Mouse (Mus musculus): ENCODE measurements at regions not wholly inside any gene's neighbourhood (a gene's known extent, or its start where the extent isn't known, plus 50 kb on each side); places are given as distances from the start of the nearest gene placed in this dataset.

DNA sequence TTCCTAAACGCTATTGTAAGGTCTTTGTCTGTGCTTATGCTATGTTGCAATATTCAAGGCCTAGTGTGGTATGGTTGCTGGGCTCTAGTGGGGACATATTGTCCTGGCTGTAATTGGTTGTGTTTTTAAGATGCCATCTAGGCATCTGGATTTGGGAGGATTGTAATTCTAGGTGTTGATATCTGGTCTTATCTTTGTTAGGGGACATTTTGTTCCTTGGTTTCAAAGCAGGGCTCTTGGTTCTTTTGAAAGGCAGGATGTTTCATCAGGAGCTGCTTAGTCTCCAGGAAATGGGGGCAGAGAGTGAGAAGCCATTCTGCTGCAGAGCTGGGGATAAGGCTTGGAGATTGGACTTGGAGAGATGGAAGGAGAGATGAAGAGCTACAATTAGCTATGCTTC is 194.7 kb upstream of the Usp24 start:
- no peak for DNase-seq

DNA sequence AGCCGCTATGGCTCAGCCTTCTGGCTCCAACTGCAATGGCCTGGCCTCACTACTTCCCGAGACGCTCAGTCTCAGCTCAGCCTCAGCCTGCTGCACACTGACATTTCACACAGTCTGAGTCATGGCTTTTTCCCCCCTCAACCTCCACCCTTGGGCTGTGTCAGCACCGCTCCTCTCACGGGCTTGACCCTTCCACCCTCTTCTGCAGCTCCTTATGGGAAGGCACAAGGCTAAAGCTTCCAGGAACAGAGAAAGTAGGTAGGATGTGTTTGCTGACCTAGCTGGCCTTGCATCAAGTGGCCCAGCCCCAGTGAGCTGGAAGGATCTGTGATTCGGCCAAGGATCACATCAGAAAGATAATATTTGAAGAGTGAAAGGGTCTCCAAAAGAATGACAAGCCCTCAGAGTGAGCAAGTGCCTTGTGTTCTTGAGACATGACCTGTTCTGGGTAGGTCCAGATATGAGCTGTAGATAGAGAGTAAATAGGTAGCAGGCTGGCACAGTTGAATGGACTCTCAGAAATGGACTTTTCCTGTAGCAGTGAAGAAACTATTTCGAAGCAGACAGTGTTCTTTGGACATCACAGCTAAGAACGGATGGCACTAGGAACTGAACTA is 192.9 kb upstream of the Usp24 start:
- peak; percentile 28 for DNase-seq

DNA sequence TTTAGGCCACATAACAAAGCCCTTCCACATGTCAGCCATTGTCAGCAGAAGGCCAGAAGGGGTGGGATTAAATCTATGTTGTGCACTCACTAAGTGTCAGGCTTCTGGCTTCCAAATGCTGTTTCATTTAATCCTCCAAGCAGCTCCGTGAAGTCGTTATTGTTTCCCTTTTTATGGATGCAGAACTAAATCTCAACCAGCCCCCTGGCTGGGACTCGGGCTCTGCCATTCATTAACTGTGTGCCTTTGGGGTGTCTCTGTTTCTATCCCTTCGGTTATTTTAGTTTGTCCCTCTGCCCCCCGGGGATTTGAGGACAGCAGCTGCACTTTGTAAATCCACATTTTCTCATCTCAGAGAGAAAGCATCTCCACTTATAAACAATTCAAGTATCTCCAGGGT is 188.8 kb upstream of the Usp24 start:
- DNase-seq, result no peak

DNA sequence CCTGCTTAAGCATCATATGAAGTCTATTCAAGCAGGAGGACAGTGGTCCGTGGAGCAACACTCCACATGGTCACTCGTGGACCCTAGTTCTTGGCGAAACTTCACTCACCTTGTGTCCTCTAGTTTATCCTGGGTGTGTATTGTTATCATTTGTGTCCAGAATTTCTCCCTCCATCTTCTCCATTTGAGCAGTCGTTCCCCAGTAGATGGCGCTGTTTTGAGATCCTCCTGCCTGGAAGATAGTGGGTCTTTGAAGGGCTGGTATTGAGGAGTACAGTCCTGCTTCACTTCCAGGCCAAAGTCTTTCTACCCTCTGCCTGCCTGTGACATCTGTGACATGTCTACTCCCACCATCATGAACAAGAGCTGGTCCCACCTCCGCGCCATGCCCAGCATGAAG is 188.4 kb upstream of the Usp24 start:
- peak; percentile 50 for DNase-seq

DNA sequence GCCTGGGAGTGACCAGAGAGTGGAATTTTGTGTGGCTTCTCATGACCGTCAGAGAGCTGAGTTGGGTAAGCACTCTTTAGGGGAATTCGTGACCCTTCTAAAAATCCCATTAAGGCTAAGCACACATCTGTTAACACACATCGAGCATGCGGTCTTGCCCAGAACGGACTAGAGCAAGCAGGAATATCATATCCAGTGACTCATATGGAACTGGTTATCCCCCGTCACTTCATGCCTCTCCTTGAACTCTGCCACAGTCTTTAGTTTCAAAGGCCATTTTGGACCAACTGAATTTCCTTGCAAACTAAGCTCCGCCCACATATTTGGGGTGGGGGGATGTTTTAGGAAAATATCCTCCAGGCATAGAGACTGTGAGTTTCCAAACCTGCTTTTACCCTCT is 186.7 kb upstream of the Usp24 start:
- DNase-seq, result no peak

DNA sequence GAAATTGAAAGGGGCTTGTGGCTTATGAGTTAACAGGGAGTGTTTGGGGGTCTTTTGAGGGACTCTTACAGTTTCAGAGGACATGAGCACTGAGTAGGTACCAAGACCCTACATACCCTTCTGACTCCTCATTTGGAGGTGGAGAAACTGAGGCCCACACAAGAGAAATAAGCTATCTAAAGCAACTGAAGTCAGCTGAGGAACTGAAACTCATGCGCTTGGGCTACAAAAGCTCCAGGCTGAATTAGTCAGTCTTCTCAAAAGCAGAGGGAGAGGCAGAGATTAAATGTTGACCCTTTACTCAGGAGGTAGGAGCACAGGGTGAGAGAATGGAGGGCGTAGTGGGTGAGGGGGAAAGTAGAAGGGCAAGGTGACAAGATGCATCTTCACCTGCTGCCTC is 186.2 kb upstream of the Usp24 start:
- no peak for DNase-seq

DNA sequence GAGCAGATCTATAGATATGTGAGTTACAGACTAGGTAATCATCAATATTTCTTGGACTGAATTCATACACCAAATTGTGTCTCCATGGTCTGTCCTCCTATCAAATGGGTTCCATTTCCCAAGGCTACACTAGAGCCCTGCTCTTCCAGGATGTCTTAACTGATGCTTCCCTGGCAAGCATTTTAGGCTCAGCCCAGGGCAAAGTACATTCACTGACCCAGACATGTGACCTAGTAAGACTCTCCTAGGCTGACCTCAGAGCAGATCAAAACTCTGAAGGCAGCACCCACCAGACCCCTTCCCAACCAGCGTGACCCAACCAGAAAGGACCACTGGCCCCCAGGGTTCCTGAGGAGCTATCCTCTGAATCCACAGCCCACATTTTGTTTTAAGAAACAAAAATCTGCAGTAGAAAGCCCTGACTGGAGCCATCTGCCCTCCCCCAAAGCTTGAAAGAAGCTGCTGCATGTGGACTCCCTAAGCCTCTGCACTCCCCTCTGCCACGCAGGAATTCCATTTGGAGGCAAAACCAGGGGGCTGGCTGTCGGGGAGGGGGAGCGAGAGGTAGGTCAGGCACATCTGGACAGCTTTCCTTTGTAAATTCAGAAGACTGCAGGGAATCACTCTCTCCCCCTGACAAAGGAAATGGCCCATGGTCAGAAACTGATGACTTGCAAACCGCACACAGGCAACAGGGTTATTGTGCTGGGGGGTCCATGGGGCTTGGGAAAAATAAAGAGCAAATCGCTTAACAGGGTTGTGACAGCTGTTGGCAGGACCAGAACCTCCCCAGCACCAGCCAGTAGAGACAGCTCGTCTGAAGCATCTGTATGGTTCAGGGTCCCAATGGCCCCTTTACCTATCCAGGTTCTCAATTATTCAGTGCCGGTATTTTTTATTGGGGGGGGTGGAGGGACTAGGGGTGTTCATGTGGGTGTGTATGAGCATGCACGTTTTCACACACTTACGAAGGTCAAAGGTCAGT is 182.0 kb upstream of the Usp24 start:
- DNase-seq, result no peak

DNA sequence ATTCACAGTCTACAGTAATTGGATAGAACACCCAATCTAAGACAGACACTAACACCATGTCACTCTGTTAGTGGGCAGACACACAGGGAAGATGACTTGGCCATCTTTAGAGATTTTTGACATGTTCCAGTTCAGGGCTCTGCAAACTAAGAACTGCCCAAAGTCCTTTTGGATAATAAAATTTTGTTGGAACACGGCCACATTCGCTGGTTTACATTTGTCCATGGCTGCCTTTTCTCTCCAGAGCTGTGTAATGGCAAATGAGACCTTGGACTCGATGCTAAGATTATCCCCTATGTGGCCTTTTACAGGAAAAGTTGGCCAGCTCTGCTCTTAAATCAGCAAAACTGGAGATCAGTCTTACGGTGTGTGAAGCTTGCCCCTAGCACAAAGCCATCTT is 173.3 kb upstream of the Usp24 start:
- DNase-seq, result no peak

DNA sequence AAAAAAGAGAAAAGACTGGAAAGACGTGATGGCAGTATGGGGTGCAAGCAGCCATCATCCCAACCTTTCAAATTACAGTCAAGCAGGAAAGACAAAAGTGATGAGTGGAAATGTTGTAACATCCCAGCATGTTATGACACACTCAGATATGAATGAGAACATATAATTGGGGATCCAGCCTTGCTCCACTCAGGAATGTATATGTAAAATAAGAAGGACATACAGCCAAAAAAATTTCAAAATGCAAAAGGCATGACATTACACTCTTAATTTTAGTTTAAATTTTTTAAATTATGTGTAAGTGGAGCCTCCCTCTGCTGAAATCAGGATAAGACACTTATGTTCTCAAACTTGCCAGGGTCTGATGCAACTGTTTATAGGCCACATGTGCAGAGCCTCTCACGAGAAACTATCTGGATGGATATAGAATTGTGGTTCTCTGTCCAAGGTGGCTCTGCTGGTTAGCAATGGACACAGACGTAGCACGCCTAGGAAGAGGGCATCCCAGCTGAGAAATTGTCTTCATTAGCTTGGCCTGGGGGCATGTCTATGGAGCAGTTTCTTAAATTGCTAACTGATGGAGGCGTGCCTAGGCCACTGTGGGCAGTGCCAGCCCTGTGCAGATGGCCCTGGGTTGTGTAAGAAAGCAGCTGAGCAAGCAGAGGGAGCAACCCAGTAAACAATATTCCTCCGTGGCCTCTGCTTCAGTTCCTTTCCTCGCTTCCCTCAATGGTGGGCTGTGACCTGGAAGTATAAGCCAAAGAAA is 171.5 kb upstream of the Usp24 start:
- DNase-seq, result no peak

DNA sequence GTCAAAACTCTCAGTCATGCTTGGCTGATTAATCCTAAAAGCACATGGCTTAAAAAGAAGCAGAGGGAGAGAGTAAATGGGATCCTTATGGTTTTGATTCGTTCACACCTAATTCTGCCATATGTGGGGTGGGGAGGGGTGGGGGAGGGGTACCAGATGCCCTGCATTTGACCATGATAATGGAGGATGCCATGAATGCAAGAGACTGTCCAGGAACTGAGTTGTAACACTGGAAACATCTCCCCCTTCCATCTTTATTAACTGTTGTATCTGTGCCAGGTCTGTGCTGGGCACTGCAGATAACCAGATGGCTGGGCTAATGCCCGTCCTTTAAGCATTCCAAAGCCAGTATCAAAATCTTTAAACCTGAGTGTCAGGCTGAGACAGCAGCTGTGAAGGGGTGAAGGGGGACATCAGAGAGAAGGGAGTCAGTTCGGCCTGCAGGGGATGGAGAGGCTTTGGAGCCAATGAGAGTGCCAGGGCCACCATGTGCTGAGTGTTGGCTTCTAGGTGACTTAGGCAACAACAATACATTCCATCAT is 169.0 kb upstream of the Usp24 start:
- no peak for DNase-seq

DNA sequence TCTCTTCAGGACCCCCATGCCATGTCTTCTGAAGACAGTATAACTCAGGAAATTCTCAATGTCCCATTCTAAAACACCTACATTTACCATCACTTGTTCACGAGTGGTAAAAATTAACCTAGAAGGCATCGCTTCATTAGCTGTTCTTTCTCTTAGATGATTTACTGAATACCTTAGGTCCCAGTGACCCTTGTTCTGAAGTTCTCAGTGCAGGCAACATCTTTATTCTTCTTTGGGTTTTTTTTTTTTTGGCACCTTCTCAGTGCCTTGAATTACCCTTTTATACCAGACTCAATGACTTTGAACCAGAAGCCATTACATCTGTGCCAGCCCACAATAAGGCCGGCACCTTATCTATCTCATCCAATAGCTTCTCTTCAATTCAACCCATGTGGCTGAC is 167.1 kb upstream of the Usp24 start:
- DNase-seq, result no peak

DNA sequence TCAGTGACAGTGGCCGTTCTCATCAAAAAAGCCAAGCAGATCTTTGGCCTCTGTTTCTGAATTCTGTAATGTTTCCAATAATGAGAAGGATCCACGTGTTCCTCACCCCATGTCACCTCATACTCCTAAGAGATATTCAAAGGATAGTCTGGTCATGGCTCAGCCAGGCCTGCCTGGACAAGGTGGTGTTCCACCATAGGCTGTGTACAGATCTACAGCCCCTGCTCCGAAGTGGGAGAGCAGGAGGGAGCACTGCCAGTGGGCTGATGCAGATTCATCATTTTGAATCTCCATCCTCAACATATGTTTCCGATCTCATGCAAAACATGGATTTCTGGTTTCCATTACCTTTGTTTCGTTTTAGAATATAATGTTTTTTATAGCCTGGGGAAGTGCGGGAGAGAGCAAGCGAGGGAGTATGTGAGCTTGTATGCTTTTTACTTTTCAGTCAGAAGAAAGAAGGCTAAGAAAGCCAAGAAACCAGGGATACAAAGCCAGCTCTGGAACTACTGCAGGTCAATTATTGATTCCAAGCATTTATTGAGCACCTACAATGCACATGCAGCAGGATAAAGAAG is 166.5 kb upstream of the Usp24 start:
- no peak for DNase-seq

DNA sequence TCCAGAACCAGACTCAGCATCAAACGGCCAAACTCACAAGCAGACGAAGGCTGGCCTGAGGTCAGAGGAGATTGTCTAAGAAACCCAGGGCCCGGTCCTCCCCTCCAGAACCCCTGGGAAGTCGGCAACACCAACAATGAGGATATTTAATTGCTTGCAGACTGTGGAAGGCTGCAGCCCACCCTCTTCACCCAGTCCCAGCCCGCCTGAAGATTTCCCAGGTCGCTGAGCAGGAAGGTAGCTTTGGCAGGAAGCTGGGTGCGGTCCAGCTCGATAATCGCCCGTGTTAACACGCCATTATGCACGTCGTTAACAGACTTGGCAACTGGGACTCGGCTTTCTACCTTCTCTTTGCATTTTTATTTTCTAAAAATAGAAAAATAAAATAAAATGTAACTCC is 165.2 kb upstream of the Usp24 start:
- DNase-seq, result no peak

DNA sequence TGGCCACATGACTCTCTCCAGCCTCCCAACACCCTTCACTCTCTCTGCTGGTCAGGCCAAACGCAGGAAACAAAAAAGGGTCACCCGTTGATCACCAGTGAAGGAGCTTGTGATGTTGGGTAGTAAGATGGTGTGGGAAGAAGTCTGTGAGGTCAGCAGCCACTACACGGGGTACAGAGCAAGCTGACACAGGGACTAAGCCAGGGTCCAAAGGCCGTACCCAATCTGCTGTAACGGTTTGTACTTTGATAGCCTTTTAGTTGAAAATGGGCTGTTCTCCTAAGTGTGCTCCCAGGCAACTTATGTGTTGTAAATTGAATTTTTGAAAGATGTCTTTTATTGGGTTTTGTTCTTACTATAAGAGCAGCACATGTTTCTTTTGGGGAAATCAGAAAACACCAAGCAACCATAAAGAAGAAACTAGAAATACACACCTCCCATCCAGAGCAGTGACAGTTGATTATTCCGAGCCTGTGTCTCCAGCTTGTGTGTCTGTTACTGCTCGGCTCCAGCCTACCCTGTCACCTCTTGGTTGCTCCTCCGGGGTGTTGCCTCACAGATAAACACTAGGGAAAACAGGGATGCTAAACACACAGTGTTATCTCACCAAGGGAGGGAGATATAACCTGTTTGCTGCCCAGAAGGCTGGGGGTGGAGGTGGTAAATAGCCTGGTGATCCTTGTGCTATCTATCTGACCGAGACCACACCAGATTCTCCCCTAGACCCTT is 158.4 kb upstream of the Usp24 start:
- no peak for DNase-seq

DNA sequence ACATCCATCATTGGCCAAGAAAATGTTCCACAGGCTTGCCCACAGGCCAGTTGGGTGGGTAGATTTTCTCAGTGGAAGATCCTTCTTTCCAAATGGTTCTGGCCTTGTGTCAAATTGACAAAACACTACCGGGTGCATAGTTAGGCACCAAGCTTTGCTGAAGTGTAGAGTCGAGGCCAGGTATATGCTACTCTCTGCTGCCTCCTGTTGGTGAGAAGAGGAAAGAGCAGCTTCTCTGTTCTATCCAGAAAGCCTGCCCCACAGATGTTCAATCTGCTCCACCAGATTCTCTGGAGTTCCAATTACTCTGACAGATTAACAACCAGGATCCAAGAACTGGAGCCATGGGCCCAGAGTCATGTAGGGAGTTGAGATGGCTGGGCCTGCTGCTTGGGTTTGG is 154.4 kb upstream of the Usp24 start:
- no peak for DNase-seq

DNA sequence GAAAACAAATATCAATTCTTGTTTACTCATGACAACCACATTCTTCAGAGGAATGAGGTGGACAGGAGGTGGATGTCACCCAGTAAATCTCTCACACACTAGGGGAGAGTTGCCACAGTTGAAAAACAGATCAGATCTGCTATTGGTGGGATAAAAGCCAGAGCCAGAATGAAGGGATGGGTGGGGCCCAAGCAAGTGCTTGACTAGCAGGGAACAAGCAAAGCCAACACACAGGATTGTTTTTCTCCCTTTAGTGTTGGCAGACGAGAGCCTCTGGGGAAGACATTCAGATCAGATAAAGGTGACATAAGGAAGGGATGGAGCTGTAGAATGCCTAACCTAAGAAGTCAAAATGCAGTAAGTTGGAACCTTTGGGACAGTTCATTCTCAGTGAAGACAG is 153.5 kb upstream of the Usp24 start:
- no peak for DNase-seq

DNA sequence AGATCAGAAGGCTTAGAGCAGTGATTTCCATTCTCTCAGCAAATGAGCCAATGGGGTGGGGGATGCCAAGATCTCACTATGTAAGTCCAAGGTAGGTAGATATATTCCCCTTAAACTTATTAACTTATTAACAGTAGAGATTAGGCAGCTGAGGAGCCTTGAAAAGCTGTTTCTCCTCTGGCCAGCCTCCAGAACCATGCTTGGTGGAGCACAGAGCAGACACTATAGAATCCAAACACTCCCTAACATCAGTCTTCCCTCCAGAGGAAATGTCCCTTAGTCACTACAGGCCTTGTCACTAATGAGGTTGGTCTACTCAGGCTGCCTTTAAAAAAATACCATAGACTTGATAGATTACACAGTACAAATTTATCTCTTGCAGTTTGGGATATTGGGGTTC is 152.8 kb upstream of the Usp24 start:
- DNase-seq, result no peak

DNA sequence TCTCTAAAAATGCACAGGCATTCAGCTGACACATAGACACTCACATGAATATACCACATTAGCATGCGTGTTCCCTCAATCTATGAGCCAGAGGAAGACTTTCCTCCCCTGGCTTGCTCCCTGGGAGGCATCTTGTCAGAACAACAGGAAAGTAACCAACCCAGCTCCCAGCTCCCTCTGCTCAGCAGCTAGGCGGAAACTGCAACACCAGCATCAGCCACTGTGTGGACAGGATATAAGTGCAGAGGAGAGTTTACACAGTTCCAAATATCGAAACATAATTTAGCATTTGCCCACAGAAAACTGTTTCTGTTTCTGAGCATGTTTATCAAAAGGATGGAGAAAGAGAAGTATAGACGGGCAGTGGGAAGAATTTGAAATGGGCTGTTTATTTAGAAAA is 148.3 kb upstream of the Usp24 start:
- peak; percentile 19 for DNase-seq

DNA sequence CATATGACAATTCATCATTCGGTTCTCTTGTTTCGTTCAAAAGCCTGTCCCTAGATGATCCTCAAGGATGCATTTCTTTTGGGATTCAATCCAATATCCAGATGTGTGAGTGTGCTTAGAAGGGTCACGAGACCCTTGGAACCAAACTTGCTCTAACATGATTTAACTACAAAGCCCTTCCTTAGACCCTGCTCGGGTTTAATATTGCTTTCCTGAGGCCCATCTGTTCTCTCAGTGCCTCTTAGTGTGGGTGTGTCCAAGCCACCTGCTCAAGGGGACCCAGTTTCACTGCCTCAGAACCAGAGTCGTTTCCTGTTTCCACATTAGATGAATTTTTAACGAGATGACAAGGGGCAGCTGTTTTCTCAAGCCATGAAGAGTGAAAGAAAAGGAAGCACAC is 147.3 kb upstream of the Usp24 start:
- DNase-seq, result no peak

DNA sequence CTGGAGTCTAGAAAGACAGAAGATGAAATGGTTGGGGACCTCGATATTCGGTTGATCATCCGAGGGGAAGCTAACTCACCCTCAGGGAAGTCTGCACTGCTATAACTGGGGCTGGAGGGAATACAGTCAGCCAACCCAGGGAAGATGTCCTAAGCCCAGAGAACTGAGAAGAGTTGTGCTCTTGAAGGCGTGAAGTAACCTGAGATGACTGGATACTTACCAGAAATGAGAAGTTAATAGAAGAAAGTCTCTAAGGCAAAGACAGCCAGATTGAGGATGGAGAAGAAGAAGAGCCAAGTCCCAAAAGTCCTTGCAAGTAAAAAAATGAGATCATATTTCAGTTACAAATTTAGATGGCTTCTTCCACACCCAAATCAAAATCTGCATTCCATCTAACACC is 146.5 kb upstream of the Usp24 start:
- no peak for DNase-seq

DNA sequence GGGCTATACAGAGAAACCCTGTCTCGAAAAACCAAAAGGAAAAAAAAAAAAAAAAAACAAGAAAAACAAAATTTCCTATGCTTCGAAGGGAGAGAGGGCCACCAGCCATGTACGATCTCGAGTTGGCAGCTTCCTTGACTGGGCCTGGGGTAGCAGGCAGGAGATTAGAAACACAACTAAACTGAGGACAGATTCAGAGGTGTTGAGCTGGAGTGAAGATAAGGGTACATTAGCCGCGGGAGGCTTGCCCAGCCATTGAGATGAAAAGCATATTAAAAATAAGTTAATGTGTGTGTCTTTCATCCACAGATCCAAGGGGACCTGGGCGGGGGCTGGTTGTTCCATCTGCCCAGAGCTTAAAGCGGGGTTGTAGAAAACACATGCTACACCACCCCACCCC is 145.3 kb upstream of the Usp24 start:
- no peak for DNase-seq

DNA sequence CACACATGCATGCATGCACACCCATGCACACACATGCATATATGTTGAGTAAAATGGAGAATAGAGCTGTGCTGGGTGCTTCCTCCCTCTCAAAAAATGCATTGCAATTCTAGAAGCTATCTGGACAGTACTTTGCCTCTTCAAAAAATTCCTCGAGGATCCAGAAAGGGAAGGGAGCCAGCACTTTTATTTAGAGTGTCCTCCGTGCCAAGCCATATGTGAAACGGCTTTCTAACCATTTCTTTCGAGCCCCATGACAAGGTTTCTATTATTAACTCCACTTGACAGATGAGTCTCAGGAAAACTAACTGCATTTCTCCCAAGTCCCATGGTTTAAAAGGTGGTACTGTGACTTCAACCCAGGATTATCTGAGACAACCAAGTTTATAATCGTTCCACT is 140.7 kb upstream of the Usp24 start:
- no peak for DNase-seq

Measured in lung, postnatal 14 days (tissue).